In the genomic region with DNA sequence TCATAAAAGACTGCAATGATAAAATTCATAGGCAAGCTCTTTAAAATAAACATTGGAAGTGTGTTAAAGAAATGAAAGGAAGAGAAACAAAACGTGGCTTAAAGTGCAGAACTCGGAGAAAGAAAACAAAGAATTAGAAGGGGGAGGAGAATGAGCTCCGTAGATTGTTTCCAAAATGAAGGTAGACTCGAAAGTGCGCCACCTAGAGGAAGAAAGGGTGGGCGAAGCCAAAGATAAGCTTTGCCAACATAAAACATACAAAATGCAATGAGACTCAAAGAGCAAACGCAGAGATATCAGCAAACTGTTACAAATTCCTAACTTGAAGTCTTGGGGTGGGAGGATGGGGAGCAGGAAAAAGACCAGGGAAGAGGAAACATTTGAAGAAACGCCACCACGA, we compare ENCODE assay signal across 8 mouse cellular contexts. TPM values are rescaled to one million over a fixed set of nuclear protein-coding genes. Genes with fewer than 3 reads are reported as not detected.
A peak's percentile ranks its signal among the peaks of the same experiment; 100 is the strongest.
DNase-seq lines count a peak whose midpoint lies in the region; ATAC-seq and TF ChIP-seq lines count a peak whose summit lies in the region.

No protein-coding gene starts in this region.

- no peak overlapping the region for H3K4me2 ChIP-seq in forebrain, embryonic 16.5 days (ENCODE audit: low read length)

- TF ChIP-seq CTCF in left cerebral cortex, adult 2 months (IDR thresholded peaks at IDR 0.05): peak; percentile 61

- no peak for ATAC-seq in forebrain, embryonic 16.5 days

- no peaks in the 10 kb centered on the region for H3K9me3 ChIP-seq in forebrain, embryonic 10.5 days
- no peaks in the 10 kb centered on the region for H3K9me3 ChIP-seq in forebrain, embryonic 16.5 days (ENCODE audit: control insufficient read depth, low read length)
- H3K9me3 ChIP-seq in embryonic facial prominence, embryonic 10.5 days: no peaks in the 10 kb centered on the region

- 40% methylated on average over 9 of the region's 9 CpGs for WGBS in forebrain, embryonic 10.5 days
- 23% methylated on average over 7 of the region's 9 CpGs for WGBS in forebrain, embryonic 16.5 days
- WGBS in embryonic facial prominence, embryonic 10.5 days: 36% methylated on average over 9 of the region's 9 CpGs

- peak; percentile 21 for DNase-seq in forebrain, embryonic 10.5 days (ENCODE audit: extremely low spot score, low spot score)
- no peak for DNase-seq in left cerebral cortex, adult 2 months (ENCODE audit: extremely low spot score in 1 of 2, low spot score in 2 of 2)
- DNase-seq in left cerebral cortex, postnatal 25 days (ENCODE audit: low spot score in 2 of 2): no peak
- peak; percentile 48 for DNase-seq in NIH3T3 (ENCODE audit: low read depth)
- DNase-seq in embryonic facial prominence, embryonic 10.5 days (ENCODE audit: low spot score): peak; percentile 34
- peak; percentile 40 for DNase-seq in retina, postnatal 1 day
- DNase-seq in frontal cortex, postnatal 25 days (ENCODE audit: low spot score in 2 of 2): no peak

- no peak overlapping the region for H3K9ac ChIP-seq in forebrain, embryonic 16.5 days (replicated peaks; ENCODE audit: low read depth, low read length)

- no peaks in the 10 kb centered on the region for H3K27me3 ChIP-seq in forebrain, embryonic 10.5 days (ENCODE audit: poor library complexity, severe bottlenecking)
- H3K27me3 ChIP-seq in forebrain, embryonic 16.5 days (replicated peaks; ENCODE audit: control insufficient read depth, insufficient read depth, low read length): no peaks in the 10 kb centered on the region
- no peaks in the 10 kb centered on the region for H3K27me3 ChIP-seq in embryonic facial prominence, embryonic 10.5 days (replicated peaks; ENCODE audit: low read depth, poor library complexity, severe bottlenecking)

- H3K4me1 ChIP-seq in forebrain, embryonic 10.5 days: peaks cover 3% of the 10 kb centered on the region; the same call in 1 of the 2 replicates
- H3K4me1 ChIP-seq in forebrain, embryonic 16.5 days (replicated peaks; ENCODE audit: control insufficient read depth, insufficient read depth, low read length): no peaks in the 10 kb centered on the region
- no peaks in the 10 kb centered on the region for H3K4me1 ChIP-seq in embryonic facial prominence, embryonic 10.5 days

- no peaks in the 10 kb centered on the region for H3K36me3 ChIP-seq in forebrain, embryonic 10.5 days (replicated peaks)
- no peaks in the 10 kb centered on the region for H3K36me3 ChIP-seq in forebrain, embryonic 16.5 days (ENCODE audit: control insufficient read depth, insufficient read depth)
- H3K36me3 ChIP-seq in embryonic facial prominence, embryonic 10.5 days (replicated peaks): no peaks in the 10 kb centered on the region

- H3K4me3 ChIP-seq in forebrain, embryonic 10.5 days: no peak overlapping the region
- no peak overlapping the region for H3K4me3 ChIP-seq in forebrain, embryonic 16.5 days (replicated peaks; ENCODE audit: low read length)
- H3K4me3 ChIP-seq in left cerebral cortex, adult 2 months: no peak overlapping the region
- H3K4me3 ChIP-seq in embryonic facial prominence, embryonic 10.5 days: no peak overlapping the region

- H3K27ac ChIP-seq in forebrain, embryonic 10.5 days: no peak overlapping the region
- H3K27ac ChIP-seq in forebrain, embryonic 16.5 days (ENCODE audit: low read length): no peak overlapping the region
- H3K27ac ChIP-seq in left cerebral cortex, adult 2 months: no peak overlapping the region
- H3K27ac ChIP-seq in embryonic facial prominence, embryonic 10.5 days (replicated peaks): no peak overlapping the region

- intact Hi-C loops in left cerebral cortex, adult 2 months (cut with DNase I): no loop called here
- intact Hi-C loops in left cerebral cortex, postnatal 25 days (cut with DNase I): loop anchor here (10.0 kb wide), 1 partner anchor 99 kb away; no protein-coding TSS in a partner anchor

RNA-seq across cellular contexts. Expression of a gene that starts 57.2 kb away (rescaled TPM):
- 1.9 TPM in 2 replicates for polyA plus RNA-seq in forebrain, embryonic 10.5 days (2016; fragmentation: Nextera tagmentation; extraction: Ambion mirVana)
- 12.9 and 19.5 TPM in 2 replicates for polyA plus RNA-seq in forebrain, embryonic 16.5 days (2015; fragmentation: Nextera tagmentation; extraction: Ambion mirVana)
- 10 to 100 TPM; 18.1 to 19.7 TPM for total RNA-seq in left cerebral cortex, adult 2 months (2021)
- 10 to 100 TPM; 20.7 to 22.4 TPM for total RNA-seq in left cerebral cortex, postnatal 25 days (2021)
- polyA plus RNA-seq in embryonic facial prominence, embryonic 10.5 days (2016; fragmentation: Nextera tagmentation; extraction: Ambion mirVana): 1.8 and 2.0 TPM in 2 replicates

Comparison
In these comparisons a context has a peak if more than half of its experiments do, and no peak if none do; other contexts are left out.
1. DNase-seq: peak in forebrain, embryonic 10.5 days (single experiment), NIH3T3 (single experiment), embryonic facial prominence, embryonic 10.5 days (single experiment) and retina, postnatal 1 day (single experiment); none in left cerebral cortex, adult 2 months (0 of 2), left cerebral cortex, postnatal 25 days (0 of 2) and frontal cortex, postnatal 25 days (0 of 2).